Mouse (Mus musculus) erythroid progenitor cell, adult 5-6 weeks (primary cell): Measurements from ENCODE around the gene Rnf145. TPM values are rescaled to one million over a fixed set of nuclear protein-coding genes. Genes with fewer than 3 reads are reported as not detected.

Source experiments
- ATAC-seq: replicated peaks from 2 replicates; pipeline ENCODE4 v1.8.0; 2016; ENCODE audit warnings: moderate number of reproducible peaks, mild to moderate bottlenecking, moderate TSS enrichment, inconsistent platforms; ENCODE audit not compliant: poor library complexity, low FRiP score, severe bottlenecking
- total RNA-seq, 2 experiments: library from RNA; stranded (forward) in 1 of 2; stranded (reverse) in 1 of 2; fragments of 150-400 nt in 1 of 2; fragments of 186-747, 209-891 nt in 1 of 2; gene quantifications; 2 replicates each; pipeline versions ENCODE4 v1.2.3 to v1.2.4; 2015 to 2017; ENCODE audit warnings: low replicate concordance in 2 of 2

Gene Rnf145
- total RNA-seq, 2 experiments from 2014 or later: 92.2 to 189 TPM

DNA sequence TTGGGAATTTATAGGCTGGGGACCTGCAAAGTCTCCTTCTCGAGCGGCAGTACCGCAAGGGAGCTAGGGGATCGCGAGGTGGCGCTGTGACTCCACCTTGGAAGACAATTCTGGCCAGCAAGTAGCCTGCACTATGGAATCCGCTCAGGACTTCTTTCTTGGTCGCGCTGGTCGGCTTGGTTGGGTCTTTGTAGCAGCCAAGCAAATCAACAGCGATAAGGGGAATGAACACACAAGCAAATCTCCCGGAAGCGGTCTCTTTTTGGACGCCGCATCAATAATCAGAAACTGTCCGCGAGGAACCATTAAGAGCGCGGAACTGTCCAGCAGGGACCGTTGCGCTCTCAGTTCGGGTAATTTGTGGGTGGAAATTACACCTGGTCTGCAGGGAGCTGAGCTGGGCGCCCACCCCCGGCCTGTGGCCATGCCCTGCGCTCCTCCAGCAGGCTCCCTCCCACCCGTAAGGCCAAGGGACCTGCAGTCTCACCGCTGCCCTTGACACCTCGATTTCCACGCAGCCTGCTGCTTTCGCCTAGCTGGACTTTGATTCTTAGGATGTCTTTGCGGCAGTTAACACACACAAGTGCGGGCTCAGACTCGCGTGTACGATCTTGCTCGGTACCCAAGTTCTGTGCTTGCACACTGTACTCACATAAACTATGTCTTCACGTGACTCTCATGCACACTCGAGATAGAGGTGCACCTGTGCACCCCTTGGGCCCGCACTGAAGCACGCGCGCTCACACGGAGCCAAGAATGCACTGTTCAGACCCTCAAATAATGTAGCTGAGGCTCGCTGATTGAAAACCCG is 92.4 kb downstream of the Rnf145 start:
- no peak for ATAC-seq

- ATAC-seq: no peak
These were observed 93.4 kb downstream of the Rnf145 start for GRCm38 (mm10) chr11:44612156-44612555.

DNA sequence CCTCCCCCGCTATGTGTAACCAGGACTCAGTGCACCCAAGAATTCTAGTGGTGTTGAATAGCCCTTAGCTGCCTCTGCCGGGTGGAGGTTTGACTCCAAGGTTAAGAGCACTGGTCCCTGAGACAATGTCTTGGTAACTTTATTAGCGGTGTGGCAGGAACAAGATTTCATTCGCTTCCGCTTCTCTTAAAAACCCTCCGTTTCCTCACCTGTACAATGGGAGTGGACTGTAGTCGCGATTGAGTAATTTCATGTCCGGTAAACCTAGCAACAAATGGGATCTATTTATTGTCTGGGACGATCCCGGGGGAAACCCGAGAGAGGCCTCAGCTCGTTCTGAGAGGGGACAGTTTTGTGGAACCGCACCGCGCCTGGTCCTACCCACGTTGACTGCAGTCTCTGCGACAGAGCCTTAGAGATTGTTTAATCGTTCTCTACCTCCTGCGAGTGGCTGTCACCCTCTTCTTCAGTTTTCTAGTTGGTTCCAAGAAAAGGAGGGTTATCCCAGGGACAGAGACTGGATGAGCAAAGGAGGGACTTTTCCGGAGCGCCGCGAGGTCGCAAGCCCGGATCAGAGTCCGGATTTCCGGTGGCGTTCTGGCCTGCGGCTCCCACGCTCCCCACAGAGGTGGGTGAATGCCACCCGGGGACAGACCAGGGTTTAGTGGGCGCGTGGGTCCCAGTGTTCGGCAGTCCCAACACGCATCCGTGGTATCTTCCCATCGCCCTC is 94.1 kb downstream of the Rnf145 start:
- no peak for ATAC-seq

GRCm38 (mm10) chr11:44613411-44614180 is 94.8 kb downstream of the Rnf145 start:
- ATAC-seq: no peak

Other genes with a start within 250 kb of the Rnf145 start
- not detected in 2 replicates for gene Il12b, start 118.9 kb upstream of the Rnf145 start, total RNA-seq (2015; ENCODE audit: low replicate concordance)
- gene Il12b, start 118.9 kb upstream of the Rnf145 start, total RNA-seq (2017; ENCODE audit: low replicate concordance): not detected in 2 replicates
- gene Ublcp1, start 48.5 kb upstream of the Rnf145 start, total RNA-seq (2015; ENCODE audit: low replicate concordance): 96.9 and 113 TPM in 2 replicates
- 66.6 and 109 TPM in 2 replicates for gene Ublcp1, start 48.5 kb upstream of the Rnf145 start, total RNA-seq (2017; ENCODE audit: low replicate concordance)
- gene Ebf1, start 98.4 kb downstream of the Rnf145 start, total RNA-seq (2015; ENCODE audit: low replicate concordance): 16.2 and 21.0 TPM in 2 replicates
- 3.7 and 7.6 TPM in 2 replicates for gene Ebf1, start 98.4 kb downstream of the Rnf145 start, total RNA-seq (2017; ENCODE audit: low replicate concordance)